In genomic region chr10:25681243-25681642, GRCm38 (mm10) we compare ENCODE assay signal across 8 mouse cellular contexts.
A peak's percentile ranks its signal among the peaks of the same experiment; 100 is the strongest.
DNase-seq lines count a peak whose midpoint lies in the region; ATAC-seq and TF ChIP-seq lines count a peak whose summit lies in the region.

No protein-coding gene starts in this region.

- ATAC-seq in cerebellum, adult (ENCODE audit: insufficient number of reproducible peaks, low FRiP score, low TSS enrichment), result peak; percentile 58; the same call in 1 of the 2 replicates
- ATAC-seq in activated CD4-positive, CD25-positive, alpha-beta regulatory T cell, adult 4 months, result peak; percentile 36

- no peak for DNase-seq in cerebellum, adult 11-12 months
- DNase-seq in gastrocnemius, postnatal 25 days, result peak; percentile 8
- peak; percentile 78 for DNase-seq in layer of hippocampus, adult 11-12 months (ENCODE audit: low spot score)
- DNase-seq in lung, postnatal 25 days (ENCODE audit: low spot score), result peak; percentile 26
- peak; percentile 73 to 87 for DNase-seq in right cerebral cortex, adult 2 months (ENCODE audit: low spot score in 2 of 2)

- H3K27ac ChIP-seq in cortical plate, adult 2 months (ENCODE audit: insufficient read depth, low read length), result no peak overlapping the region

- H3K4me3 ChIP-seq in cortical plate, adult 2 months (ENCODE audit: insufficient read depth, low read length), result no peak overlapping the region

- TF ChIP-seq CTCF in cortical plate, adult 2 months (IDR thresholded peaks at IDR 0.05; ENCODE audit: extremely low read depth, insufficient read depth, low read length), result peak; percentile 68

- no peak for TF ChIP-seq POLR2A in cortical plate, adult 2 months (IDR thresholded peaks at IDR 0.05; ENCODE audit: extremely low read depth, insufficient read depth, low read length)

- H3K4me1 ChIP-seq in cortical plate, adult 2 months (ENCODE audit: control insufficient read depth, insufficient read depth, low read length), result no peaks in the 10 kb centered on the region
